Mouse (Mus musculus): Measurements from ENCODE around the gene Kmt2d. TPM values are rescaled to one million over a fixed set of nuclear protein-coding genes. Genes with fewer than 3 reads are reported as not detected.

Gene Kmt2d
- total RNA-seq, 2 experiments from 2014 or later, result 52.4 to 69.3 TPM

- ATAC-seq (replicated peaks; ENCODE audit: low FRiP score, poor library complexity, severe bottlenecking), result no peak
These were observed 20.3 kb upstream of the Kmt2d start for GRCm38 (mm10) chr15:98891198-98891742.

DNA sequence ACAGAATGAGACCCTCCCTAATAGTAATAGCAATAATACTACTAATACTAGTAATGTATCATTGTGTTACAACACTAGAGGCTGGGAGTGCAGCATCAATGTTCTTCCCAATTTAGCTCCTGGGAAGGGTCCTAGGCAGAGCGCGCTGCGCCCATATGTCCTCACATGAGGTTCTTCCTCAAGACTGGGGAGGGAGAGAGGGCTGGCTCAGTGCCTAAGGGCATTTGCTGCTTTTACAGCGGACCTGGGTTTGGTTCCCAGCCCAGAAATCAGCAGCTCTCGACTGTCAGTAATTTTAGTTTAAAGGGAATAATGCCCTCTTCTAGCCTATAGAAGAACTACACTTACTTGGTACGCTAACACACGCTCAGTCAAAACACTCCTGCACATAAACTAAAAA lies 16.5 kb upstream of the Kmt2d start:
- ATAC-seq (replicated peaks; ENCODE audit: low FRiP score, poor library complexity, severe bottlenecking), result no peak

DNA sequence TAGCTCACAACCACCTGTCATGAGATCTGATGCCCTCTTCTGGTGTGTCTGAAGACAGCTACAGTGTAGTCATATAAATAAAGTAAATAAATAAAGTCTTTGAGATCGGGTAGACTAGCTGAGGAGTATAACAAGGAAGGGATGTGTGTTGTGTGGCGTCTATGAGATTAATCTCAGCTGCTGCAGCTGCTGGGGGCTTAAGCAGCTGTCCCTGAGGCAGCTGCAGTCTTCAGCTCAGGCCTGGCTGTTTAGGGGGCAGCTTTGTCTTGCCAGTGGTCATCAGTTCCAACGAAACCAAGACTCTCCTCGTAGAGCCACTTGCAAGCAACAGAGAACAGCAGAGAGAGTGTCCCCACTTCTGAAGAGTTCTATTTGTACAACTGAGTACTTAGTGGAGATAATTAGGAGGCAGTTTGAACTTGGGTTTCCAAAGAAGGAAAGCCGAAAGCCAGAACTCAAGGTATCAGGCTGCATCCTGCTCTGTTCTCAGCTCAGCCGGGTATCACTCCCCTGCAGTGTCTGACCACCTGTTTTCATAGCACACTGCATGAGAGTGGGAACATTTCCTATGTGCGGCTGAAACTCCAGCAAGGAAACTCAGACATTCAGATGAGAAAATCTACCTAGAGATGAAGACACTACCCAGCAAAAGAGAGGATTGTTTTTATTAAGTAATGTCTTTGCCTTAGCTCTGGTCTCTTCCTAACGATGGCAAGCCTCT lies 15.8 kb upstream of the Kmt2d start:
- ATAC-seq (replicated peaks; ENCODE audit: low FRiP score, poor library complexity, severe bottlenecking), result no peak

DNA sequence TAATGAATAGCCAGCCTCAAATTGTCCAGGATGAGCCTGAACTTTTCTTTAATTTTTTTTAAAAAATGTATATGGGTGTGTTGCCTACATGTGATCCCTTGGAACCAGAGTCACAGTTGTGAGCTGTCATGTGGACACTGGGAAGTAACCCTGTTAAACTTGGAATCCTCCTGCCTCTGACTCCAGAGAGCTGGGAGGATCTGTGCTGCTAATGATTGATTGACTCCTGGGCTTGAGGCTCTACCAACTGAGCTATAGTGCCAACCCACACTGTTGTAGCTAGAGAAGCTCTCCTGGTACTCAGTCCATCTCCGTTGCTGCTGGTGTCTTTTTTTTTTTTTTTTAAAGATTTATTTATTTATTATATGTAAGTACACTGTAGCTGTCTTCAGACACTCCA lies 13.1 kb upstream of the Kmt2d start:
- no peak for ATAC-seq (replicated peaks; ENCODE audit: low FRiP score, poor library complexity, severe bottlenecking)

- ATAC-seq (replicated peaks; ENCODE audit: low FRiP score, poor library complexity, severe bottlenecking), result no peak
These were observed 12.7 kb upstream of the Kmt2d start for GRCm38 (mm10) chr15:98883661-98884060.

DNA sequence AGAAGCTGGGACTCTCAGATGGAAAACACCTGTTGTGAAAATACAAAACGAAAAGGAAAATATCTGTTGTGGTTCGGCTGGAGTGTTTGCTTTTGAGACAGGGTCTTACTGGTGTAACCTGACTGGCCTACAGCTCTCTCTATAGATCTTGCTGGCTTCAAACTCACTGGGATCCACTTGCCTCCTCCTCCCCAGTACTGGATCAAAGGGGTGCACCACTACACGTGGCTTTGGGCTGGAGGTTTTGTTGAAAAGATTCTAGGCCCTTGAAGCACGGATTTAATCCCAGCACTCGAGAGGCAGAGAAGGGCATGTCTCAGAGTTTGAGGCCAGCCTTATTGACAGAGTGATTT lies 10.6 kb upstream of the Kmt2d start:
- ATAC-seq (replicated peaks; ENCODE audit: low FRiP score, poor library complexity, severe bottlenecking), result 0 out of 2 replicates have a peak, but pooled peaks have one; percentile 2

- peak; percentile 92 for ATAC-seq (replicated peaks; ENCODE audit: low FRiP score, poor library complexity, severe bottlenecking)
These were observed 10.1 kb upstream of the Kmt2d start for GRCm38 (mm10) chr15:98880978-98881655.

DNA sequence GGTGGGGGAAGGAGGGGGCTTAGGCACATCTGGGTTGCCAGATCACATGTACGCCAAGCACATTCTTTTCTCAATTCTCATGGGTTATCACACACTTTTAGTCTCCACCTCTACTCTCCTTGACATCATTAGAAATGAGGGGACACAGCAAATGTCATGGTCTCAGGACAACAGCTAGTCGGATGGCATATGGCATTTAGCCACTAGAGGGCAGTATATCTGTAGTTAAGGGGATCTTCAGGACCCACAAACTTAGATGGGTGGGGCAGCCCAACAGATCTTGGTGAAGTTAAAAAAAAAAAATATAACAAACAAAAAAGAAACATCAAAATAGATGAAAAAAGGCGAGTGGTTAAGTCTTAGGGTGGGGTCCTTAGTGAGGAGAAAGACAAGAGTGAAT lies 6.3 kb upstream of the Kmt2d start:
- peak; percentile 55; the same call in 1 of the 2 replicates for ATAC-seq (replicated peaks; ENCODE audit: low FRiP score, poor library complexity, severe bottlenecking)

- ATAC-seq (replicated peaks; ENCODE audit: low FRiP score, poor library complexity, severe bottlenecking), result peak; percentile 83
These were observed 1.2 kb upstream of the Kmt2d start for GRCm38 (mm10) chr15:98871916-98872888.

DNA sequence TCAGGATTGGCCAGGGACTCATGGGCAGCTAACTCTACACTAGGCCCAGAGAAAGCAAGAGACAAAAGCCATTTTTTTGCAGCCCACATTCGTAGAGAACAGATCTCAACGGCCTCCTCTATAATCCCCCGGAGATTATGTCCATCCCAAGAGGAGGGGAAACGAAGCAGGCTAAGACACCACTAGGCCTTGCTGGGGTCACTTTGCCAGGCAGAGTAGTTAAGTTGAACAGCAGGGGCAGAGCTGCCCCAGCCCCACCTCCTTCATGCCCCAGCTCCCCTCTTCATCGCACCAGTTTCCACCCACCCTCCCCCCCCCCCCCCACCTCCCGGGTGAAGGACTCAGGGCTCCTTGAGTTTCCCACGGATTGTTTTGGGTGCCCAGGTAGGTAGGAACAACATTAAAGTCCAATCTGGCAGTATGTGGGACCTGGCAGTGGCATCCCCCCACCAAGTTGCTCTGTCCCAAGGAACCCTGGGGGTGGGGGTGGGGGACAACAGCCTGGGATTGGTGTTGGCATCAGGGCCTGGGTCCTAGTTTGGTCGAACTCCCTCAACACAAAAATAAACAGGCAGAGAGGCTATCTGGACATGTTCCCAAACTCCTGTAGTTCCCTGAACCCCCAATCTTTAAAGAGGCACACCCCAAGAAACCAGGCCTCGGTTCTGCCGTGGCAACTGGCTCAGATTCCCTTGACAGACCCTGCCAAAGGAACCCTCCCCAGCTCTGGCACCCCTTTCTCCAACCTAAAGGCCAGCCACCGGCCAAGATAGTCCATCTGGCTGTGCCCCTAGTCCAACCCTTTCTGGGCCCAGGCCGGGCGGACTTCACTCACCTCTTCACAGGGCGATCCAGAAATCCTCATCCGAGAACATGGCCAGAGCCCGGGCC lies 580 bp downstream of the Kmt2d start:
- 0 out of 2 replicates have a peak, but pooled peaks have one; percentile 22 for ATAC-seq (replicated peaks; ENCODE audit: low FRiP score, poor library complexity, severe bottlenecking)

DNA sequence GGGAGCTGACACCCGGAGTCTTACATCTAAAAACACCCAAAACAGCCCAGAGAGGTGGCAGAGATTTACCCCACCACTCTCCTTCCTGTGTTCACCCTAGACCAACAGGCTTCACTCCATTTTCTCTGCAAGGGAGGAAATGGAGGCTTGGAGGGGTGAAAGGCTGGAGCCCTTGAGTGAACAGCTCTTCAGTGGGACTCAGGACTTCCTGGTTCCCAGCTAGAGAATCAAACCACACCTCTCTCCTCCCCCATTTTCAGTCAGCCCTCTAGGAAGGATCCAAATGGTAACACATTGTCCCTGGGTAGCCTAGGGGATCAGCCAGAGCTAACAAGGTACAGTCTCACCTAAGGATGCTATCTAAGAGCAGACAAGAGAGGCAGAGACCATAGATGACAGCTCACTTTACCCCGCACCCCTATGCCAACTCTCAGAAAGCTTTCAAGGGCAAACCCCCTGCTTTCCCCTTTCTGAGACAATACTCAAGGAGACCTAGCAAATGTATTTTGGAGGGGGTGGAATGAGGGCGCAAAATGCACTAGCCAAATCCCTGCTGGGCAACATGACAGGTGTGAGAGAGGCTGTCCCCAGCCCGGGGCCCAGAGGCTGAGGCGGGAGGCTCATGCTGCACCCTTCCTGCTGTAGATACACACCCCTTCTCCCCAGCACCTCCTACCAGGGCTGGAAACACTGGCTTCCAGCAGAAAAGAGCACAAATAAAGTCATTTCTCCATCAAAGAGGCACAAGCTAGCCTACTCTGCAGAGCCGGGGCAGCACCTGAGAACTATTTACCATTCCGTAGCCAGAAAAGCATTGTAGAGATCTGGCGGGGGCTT lies 1.4 kb downstream of the Kmt2d start:
- 0 out of 2 replicates have a peak, but pooled peaks have one; percentile 40 for ATAC-seq (replicated peaks; ENCODE audit: low FRiP score, poor library complexity, severe bottlenecking)

DNA sequence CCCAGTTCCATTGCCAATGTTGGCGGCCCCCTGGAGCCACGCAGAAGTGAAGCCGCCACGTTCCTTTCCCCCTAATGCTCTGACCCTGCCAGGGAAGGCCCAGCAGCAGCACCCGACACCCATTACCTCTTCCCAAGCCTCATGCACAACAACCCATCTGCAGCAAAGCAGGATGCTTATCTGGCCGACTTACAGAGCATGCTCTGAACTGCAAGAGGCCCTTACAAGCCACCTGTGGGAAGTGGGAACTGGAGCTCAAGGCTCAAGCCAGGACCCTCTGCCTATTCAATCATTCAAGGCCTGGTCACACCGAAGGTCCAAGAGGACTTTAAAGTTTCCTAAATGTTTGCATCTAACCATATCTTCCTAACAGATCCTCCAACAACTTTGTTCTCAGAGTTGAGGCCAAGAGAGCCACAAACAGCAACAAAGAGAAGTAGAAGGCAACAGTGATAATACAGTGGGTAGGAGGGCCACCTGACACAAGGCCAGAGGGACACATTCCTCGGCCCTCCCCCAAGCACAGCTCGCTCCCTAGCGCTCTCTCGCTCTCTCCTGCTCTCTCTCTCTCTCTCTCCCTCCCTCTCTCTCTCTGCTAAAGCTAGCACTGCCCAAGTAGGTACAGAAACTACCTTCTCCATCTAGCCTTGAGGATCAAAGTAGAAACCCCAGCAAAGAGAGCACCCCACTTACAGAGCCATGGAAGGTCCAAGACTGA lies 2.5 kb downstream of the Kmt2d start:
- no peak for ATAC-seq (replicated peaks; ENCODE audit: low FRiP score, poor library complexity, severe bottlenecking)

DNA sequence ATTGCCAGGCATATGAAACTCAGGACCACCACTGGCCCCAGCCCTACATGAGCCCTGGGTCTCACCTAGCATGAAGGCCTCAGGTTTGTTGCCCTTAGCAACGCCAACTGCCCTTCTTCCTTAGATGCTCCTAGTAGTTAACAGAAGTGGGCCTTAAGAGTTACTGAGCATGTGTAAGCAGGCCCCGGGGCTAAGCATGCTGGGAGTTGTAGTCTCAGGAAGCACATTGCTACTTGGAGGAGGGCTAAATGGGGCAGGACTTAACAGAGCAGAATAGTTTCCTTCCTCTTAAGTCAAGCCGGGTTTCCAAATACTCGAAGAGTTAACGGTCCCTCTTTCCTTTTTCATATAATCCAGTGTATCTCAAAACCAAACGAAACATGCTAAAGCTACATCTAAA lies 3.7 kb downstream of the Kmt2d start:
- no peak for ATAC-seq (replicated peaks; ENCODE audit: low FRiP score, poor library complexity, severe bottlenecking)

DNA sequence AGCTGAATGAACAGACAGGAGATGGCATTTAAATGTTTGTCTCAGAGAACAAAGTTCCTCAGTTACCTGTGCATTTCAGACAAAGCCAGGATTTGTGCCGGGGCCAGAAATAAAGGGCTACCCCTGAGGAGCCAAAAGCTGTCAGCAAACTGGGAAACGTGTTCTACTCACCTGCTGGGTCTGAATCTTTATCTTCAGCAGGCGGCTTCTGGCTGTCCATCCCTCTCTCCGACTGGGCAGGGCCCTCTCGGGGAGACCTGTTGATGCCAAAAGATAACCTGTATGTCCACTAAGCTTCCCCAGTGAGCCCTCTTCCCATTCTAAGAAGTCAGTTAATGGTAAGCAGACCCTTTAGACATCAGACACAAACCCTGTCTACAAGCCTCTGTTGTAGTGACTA lies 4.5 kb downstream of the Kmt2d start:
- no peak for ATAC-seq (replicated peaks; ENCODE audit: low FRiP score, poor library complexity, severe bottlenecking)

DNA sequence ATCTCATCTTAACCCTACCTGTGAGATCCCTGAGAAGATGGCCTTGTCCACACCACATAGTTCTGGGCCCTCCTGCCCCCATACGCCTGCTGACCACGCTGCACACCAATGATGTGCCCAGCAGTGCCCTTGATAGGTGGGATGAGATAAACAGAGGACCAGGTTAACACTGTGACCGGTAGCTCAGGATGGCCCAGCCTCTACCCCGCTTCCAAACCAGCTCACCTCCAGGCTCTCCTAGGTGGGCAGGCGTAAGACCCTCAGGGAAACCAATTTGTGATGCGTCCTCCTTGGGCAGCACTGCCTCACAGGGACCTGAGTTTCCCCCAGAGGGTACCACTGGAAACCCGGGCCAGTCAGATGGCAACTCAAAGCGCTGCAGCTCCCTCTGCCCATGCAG lies 5.2 kb downstream of the Kmt2d start:
- ATAC-seq (replicated peaks; ENCODE audit: low FRiP score, poor library complexity, severe bottlenecking), result no peak

GRCm38 (mm10) chr15:98864951-98865350 lies 6.1 kb downstream of the Kmt2d start:
- ATAC-seq (replicated peaks; ENCODE audit: low FRiP score, poor library complexity, severe bottlenecking), result no peak

DNA sequence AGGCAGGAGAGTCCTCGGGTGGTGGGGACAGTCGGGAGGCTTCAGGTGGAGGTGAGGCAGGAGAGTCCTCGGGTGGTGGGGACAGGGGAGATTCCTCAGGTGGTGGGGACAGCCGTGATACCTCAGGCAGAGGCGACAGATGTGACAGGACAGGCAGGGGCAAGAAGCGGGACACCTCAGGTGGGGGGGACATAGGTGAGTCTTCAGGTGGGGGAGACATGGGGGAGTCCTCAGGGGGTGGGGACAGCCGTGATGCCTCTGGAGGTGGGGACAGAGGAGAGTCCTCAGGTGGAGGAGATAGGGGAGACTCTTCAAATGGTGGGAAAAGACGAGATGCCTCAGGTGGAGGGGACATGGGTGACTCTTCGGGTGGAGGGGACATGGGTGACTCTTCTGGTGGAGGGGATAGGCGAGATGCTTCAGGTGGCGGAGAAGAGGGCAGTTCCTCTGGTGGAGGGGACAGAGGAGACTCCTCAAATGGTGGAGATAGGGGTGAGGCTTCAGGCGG lies 7.5 kb downstream of the Kmt2d start:
- ATAC-seq (replicated peaks; ENCODE audit: low FRiP score, poor library complexity, severe bottlenecking), result no peak
